ENCODE assay signal across 8 mouse cellular contexts in the genomic region with DNA sequence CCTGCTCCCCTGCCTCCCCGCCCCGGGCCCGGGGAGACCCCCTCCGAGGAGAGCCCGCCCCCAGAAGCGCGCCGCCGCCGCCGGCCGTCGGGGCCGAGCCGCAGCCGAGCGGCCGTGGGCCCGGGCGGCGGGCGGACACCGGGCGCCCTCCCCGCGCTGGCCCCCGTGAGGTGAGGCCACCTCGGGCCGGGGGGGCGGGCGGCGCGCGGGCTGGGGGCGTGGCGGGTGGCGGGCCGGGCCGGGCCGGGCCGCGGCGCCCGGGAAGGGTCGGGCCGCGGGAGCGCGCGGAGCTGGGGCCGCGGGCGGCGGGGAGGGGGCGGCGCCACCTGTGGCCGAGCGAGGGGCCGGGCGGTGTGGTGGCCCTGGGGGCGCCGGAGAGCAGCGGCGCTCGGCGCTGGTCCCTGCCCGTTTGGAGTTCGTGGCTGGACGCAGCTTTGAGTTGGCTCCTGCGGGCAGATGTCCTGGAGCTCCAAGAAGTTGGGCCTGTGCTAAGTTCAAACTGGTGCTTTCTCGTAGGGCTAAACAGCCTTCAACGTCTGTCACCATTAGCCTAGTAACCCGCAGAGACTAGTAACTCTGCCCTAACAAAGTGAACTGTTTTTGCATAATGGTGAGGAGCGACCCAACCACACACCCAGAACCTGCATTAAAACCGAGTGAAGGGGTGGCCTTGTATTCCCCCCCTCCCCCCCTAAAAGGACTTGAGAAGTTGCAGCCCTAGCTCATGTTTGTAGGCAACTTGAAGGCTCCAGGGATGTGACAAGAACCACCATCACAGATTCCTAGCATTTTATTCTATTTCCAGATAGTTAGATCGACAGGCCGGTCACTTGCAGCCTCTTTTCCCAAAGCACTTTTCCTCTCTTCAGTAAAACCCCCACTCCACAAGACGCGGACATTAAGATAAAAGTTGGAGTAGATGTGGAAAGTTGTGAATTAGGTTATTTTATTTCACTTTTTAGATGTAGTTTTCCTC. TPM values are rescaled to one million over a fixed set of nuclear protein-coding genes. Genes with fewer than 3 reads are reported as not detected.
DNase-seq lines count a peak whose midpoint lies in the region; ATAC-seq and TF ChIP-seq lines count a peak whose summit lies in the region.

No protein-coding gene starts in this region.

- peak overlapping the region; percentile 69 to 86 (median 80) for H3K4me3 ChIP-seq in CH12.LX (replicated peaks in 1 of 3; ENCODE audit: low read depth in 2 of 3, low read length in 2 of 3, poor library complexity in 1 of 3)
- H3K4me3 ChIP-seq in brown adipose tissue, adult 24 weeks (ENCODE audit: insufficient read depth, low read depth, low read length): peak overlapping the region; percentile 84
- H3K4me3 ChIP-seq in lung, embryonic 14.5 days (ENCODE audit: low read depth, low read length): peak overlapping the region; percentile 60
- H3K4me3 ChIP-seq in thymus, adult 2 months (ENCODE audit: control insufficient read depth, insufficient read depth, low read length): peak overlapping the region; percentile 73

- no peaks in the 10 kb centered on the region for H3K27me3 ChIP-seq in CH12.LX (replicated peaks)
- H3K27me3 ChIP-seq in lung, embryonic 14.5 days (ENCODE audit: insufficient read depth, low read length): no peaks in the 10 kb centered on the region
- H3K27me3 ChIP-seq in thymus, adult 2 months (ENCODE audit: control insufficient read depth, insufficient read depth, low read length): no peaks in the 10 kb centered on the region

- peak; percentile 82 for DNase-seq in CH12.LX (ENCODE audit: extremely low read depth)
- peak; percentile 74 to 84 for DNase-seq in heart, postnatal 10 days
- DNase-seq in large intestine, adult 2 months (ENCODE audit: low read depth, low spot score): peak; percentile 14
- DNase-seq in lung, embryonic 14.5 days: peak; percentile 85
- peak; percentile 67 for DNase-seq in thymus, adult 2 months

- intact Hi-C loops in heart, postnatal 10 days (cut with DNase I): loop anchor here (5.0 kb wide), 1 partner anchor 41 kb away; no protein-coding TSS in a partner anchor

- peaks cover 0 to 8% of the 10 kb centered on the region in 2 experiments for H3K36me3 ChIP-seq in CH12.LX (replicated peaks in 1 of 2; ENCODE audit: control insufficient read depth in 1 of 2, insufficient read depth in 1 of 2, low read length in 1 of 2)
- H3K36me3 ChIP-seq in lung, embryonic 14.5 days (ENCODE audit: insufficient read depth): no peaks in the 10 kb centered on the region
- no peaks in the 10 kb centered on the region for H3K36me3 ChIP-seq in thymus, adult 2 months (ENCODE audit: control insufficient read depth, insufficient read depth, low read length)

- peak in 1 of 2 experiments; percentile 34; a peak in 2 of 4 replicates for TF ChIP-seq CTCF in CH12.LX (conservative IDR thresholded peaks at IDR 0.05 in 1 of 2, IDR thresholded peaks at IDR 0.05 in 1 of 2; ENCODE audit: low read depth in 2 of 2, low read length in 2 of 2)
- TF ChIP-seq CTCF in lung, embryonic 14.5 days (IDR thresholded peaks at IDR 0.05; ENCODE audit: low read depth): 0 out of 2 replicates have a peak, but pooled peaks have one; percentile 5
- TF ChIP-seq CTCF in thymus, adult 2 months (IDR thresholded peaks at IDR 0.05; ENCODE audit: borderline replicate concordance, control insufficient read depth, extremely low read depth, insufficient read depth, low read length, poor library complexity): no peak

- 2% methylated on average over 48 of the region's 79 CpGs for WGBS in large intestine, adult 2 months
- WGBS in lung, embryonic 14.5 days: under 1% methylated on average over 36 of the region's 79 CpGs
- WGBS in thymus, adult 2 months: 18% methylated on average over 76 of the region's 79 CpGs

- H3K4me2 ChIP-seq in CH12.LX (ENCODE audit: insufficient read depth, low read depth, poor library complexity, severe bottlenecking): peak overlapping the region; percentile 98
- peak overlapping the region; percentile 74 for H3K4me2 ChIP-seq in lung, embryonic 14.5 days

- ATAC-seq in erythroid progenitor cell, adult 5-6 weeks (replicated peaks; ENCODE audit: low FRiP score, poor library complexity, severe bottlenecking): peak; percentile 46; the same call in 1 of the 2 replicates
- peak; percentile 89 for ATAC-seq in lung, embryonic 14.5 days (ENCODE audit: insufficient read depth)
- peak; percentile 14; the same call in 1 of the 2 replicates for ATAC-seq in neutrophil, adult 5-6 weeks (ENCODE audit: extremely low read depth, insufficient number of reproducible peaks, low FRiP score, poor library complexity, severe bottlenecking)

- TF ChIP-seq RAD21 in CH12.LX (IDR thresholded peaks at IDR 0.05; ENCODE audit: low read depth, low read length): no peak

- in situ Hi-C loops in CH12.LX (cut with MboI; ENCODE audit: low pct_ligation_motif_present, low pct_unique_long_range_greater_than_20kb, low sequenced_read_pairs): no loop called here

- dilution Hi-C loops in CH12.LX (cut with MboI; ENCODE audit: extremely low pct_ligation_motif_present, extremely low pct_unique_long_range_greater_than_20kb, low sequenced_read_pairs): no loop called here

- TF ChIP-seq EP300 in CH12.LX (IDR thresholded peaks at IDR 0.05; ENCODE audit: low read length): no peak

- peaks cover 1% of the 10 kb centered on the region for H3K9me3 ChIP-seq in CH12.LX (replicated peaks; ENCODE audit: low read length)
- no peaks in the 10 kb centered on the region for H3K9me3 ChIP-seq in lung, embryonic 14.5 days (ENCODE audit: low read depth, low read length)

- peak overlapping the region; percentile 95 for H3K9ac ChIP-seq in CH12.LX (ENCODE audit: insufficient read depth, low read depth)
- H3K9ac ChIP-seq in lung, embryonic 14.5 days: peak overlapping the region; percentile 97

- H3K79me2 ChIP-seq in CH12.LX (replicated peaks; ENCODE audit: control insufficient read depth, extremely low read depth, insufficient read depth, poor library complexity, severe bottlenecking): peaks cover 13% of the 10 kb centered on the region

- H3K4me1 ChIP-seq in CH12.LX (ENCODE audit: control insufficient read depth in 1 of 2, insufficient read depth in 2 of 2): peaks cover 2 to 18% of the 10 kb centered on the region in 2 experiments; a peak in 3 of 4 replicates
- peaks cover 5% of the 10 kb centered on the region for H3K4me1 ChIP-seq in brown adipose tissue, adult 24 weeks (ENCODE audit: control insufficient read depth, insufficient read depth, insufficient read length, low read length)
- 0 out of 2 replicates have a peak, but pooled peaks cover 8% of the 10 kb centered on the region for H3K4me1 ChIP-seq in lung, embryonic 14.5 days (ENCODE audit: insufficient read depth)
- H3K4me1 ChIP-seq in thymus, adult 2 months (replicated peaks; ENCODE audit: control insufficient read depth, insufficient read depth, low read length): peaks cover 2% of the 10 kb centered on the region; the same call in 1 of the 2 replicates

- peak overlapping the region; percentile 95 for H3K27ac ChIP-seq in CH12.LX (ENCODE audit: insufficient read depth, low read depth)
- H3K27ac ChIP-seq in brown adipose tissue, adult 24 weeks (replicated peaks; ENCODE audit: low read depth, low read length): peak overlapping the region; percentile 64
- H3K27ac ChIP-seq in lung, embryonic 14.5 days (ENCODE audit: low read depth): peak overlapping the region; percentile 94
- no peak overlapping the region for H3K27ac ChIP-seq in thymus, adult 2 months (ENCODE audit: control insufficient read depth, insufficient read depth, low read length)

- TF ChIP-seq POLR2A in CH12.LX (IDR thresholded peaks at IDR 0.05; ENCODE audit: low read depth, low read length): peak; percentile 67
- no peak for TF ChIP-seq POLR2A in thymus, adult 2 months (IDR thresholded peaks at IDR 0.05; ENCODE audit: control insufficient read depth, extremely low read depth, insufficient read depth, low read length, poor library complexity)

RNA-seq across cellular contexts. Expression of a gene that starts 0.9 kb away (rescaled TPM):
- 7.3 and 8.7 TPM in 2 replicates for total RNA-seq in CH12.LX (2012; rRNA removed)
- 4.2 and 7.0 TPM in 2 replicates for total RNA-seq in CH12.LX (2014; rRNA removed)
- polyA plus RNA-seq in CH12.LX (2012; ENCODE audit: insufficient read length, low read depth): 23.6 and 29.2 TPM in 2 replicates
- 70.7 and 78.5 TPM in 2 replicates for polyA plus RNA-seq in brown adipose tissue, adult 24 weeks (2012; ENCODE audit: insufficient read depth, insufficient read length, missing spikeins)
- total RNA-seq in erythroid progenitor cell, adult 5-6 weeks (2015; ENCODE audit: low replicate concordance): 34.4 and 56.9 TPM in 2 replicates
- 22.6 and 52.5 TPM in 2 replicates for total RNA-seq in erythroid progenitor cell, adult 5-6 weeks (2017; ENCODE audit: low replicate concordance)
- 100 to 1,000 TPM; 112 to 120 TPM for total RNA-seq in heart, postnatal 10 days (2021)
- polyA plus RNA-seq in large intestine, adult 2 months (2012; rRNA removed): 47.2 and 49.4 TPM in 2 replicates
- 31.9 and 33.8 TPM in 2 replicates for polyA plus RNA-seq in lung, embryonic 14.5 days (2014; fragmentation: Nextera tagmentation; extraction: Ambion mirVana)
- 51.8 and 67.4 TPM in 2 replicates for total RNA-seq in neutrophil, adult 5-6 weeks (2017)
- 135 and 149 TPM in 2 replicates for polyA plus RNA-seq in thymus, adult 2 months (2012; rRNA removed)

RNA-seq across cellular contexts. Expression of a gene that starts 10.8 kb away (rescaled TPM):
- 0.08 and 0.38 TPM in 2 replicates for total RNA-seq in CH12.LX (2012; rRNA removed)
- not detected in 2 replicates for total RNA-seq in CH12.LX (2014; rRNA removed)
- polyA plus RNA-seq in CH12.LX (2012; ENCODE audit: insufficient read length, low read depth): 0.20 TPM in 1 of 2 replicates, not detected in the other
- polyA plus RNA-seq in brown adipose tissue, adult 24 weeks (2012; ENCODE audit: insufficient read depth, insufficient read length, missing spikeins): not detected in 2 replicates
- not detected in 2 replicates for total RNA-seq in erythroid progenitor cell, adult 5-6 weeks (2015; ENCODE audit: low replicate concordance)
- total RNA-seq in erythroid progenitor cell, adult 5-6 weeks (2017; ENCODE audit: low replicate concordance): not detected in 2 replicates
- not detected for total RNA-seq in heart, postnatal 10 days (2021)
- not detected in 2 replicates for polyA plus RNA-seq in large intestine, adult 2 months (2012; rRNA removed)
- polyA plus RNA-seq in lung, embryonic 14.5 days (2014; fragmentation: Nextera tagmentation; extraction: Ambion mirVana): not detected in 2 replicates
- total RNA-seq in neutrophil, adult 5-6 weeks (2017): not detected in 2 replicates
- polyA plus RNA-seq in thymus, adult 2 months (2012; rRNA removed): 0.06 TPM in 1 of 2 replicates, not detected in the other

RNA-seq across cellular contexts. Expression of a gene that starts 26.8 kb away (rescaled TPM):
- 1.3 and 2.6 TPM in 2 replicates for total RNA-seq in CH12.LX (2012; rRNA removed)
- 0.85 and 0.89 TPM in 2 replicates for total RNA-seq in CH12.LX (2014; rRNA removed)
- polyA plus RNA-seq in CH12.LX (2012; ENCODE audit: insufficient read length, low read depth): 0.65 and 0.83 TPM in 2 replicates
- polyA plus RNA-seq in brown adipose tissue, adult 24 weeks (2012; ENCODE audit: insufficient read depth, insufficient read length, missing spikeins): not detected in 2 replicates
- not detected in 2 replicates for total RNA-seq in erythroid progenitor cell, adult 5-6 weeks (2015; ENCODE audit: low replicate concordance)
- not detected in 2 replicates for total RNA-seq in erythroid progenitor cell, adult 5-6 weeks (2017; ENCODE audit: low replicate concordance)
- total RNA-seq in heart, postnatal 10 days (2021): not detected
- not detected in 2 replicates for polyA plus RNA-seq in large intestine, adult 2 months (2012; rRNA removed)
- 0.04 TPM in 1 of 2 replicates, not detected in the other for polyA plus RNA-seq in lung, embryonic 14.5 days (2014; fragmentation: Nextera tagmentation; extraction: Ambion mirVana)
- 0.12 TPM in 1 of 2 replicates, not detected in the other for total RNA-seq in neutrophil, adult 5-6 weeks (2017)
- 0.04 TPM in 1 of 2 replicates, not detected in the other for polyA plus RNA-seq in thymus, adult 2 months (2012; rRNA removed)

RNA-seq across cellular contexts. Expression of a gene that starts 39.3 kb away (rescaled TPM):
- 0.13 and 0.42 TPM in 2 replicates for total RNA-seq in CH12.LX (2012; rRNA removed)
- total RNA-seq in CH12.LX (2014; rRNA removed): not detected in 2 replicates
- polyA plus RNA-seq in CH12.LX (2012; ENCODE audit: insufficient read length, low read depth): 0.10 and 0.14 TPM in 2 replicates
- polyA plus RNA-seq in brown adipose tissue, adult 24 weeks (2012; ENCODE audit: insufficient read depth, insufficient read length, missing spikeins): 0.79 TPM in 1 of 2 replicates, not detected in the other
- not detected in 2 replicates for total RNA-seq in erythroid progenitor cell, adult 5-6 weeks (2015; ENCODE audit: low replicate concordance)
- not detected in 2 replicates for total RNA-seq in erythroid progenitor cell, adult 5-6 weeks (2017; ENCODE audit: low replicate concordance)
- 1 to 10 TPM; 2.1 to 2.5 TPM for total RNA-seq in heart, postnatal 10 days (2021)
- 5.1 and 8.9 TPM in 2 replicates for polyA plus RNA-seq in large intestine, adult 2 months (2012; rRNA removed)
- polyA plus RNA-seq in lung, embryonic 14.5 days (2014; fragmentation: Nextera tagmentation; extraction: Ambion mirVana): 14.7 and 16.9 TPM in 2 replicates
- not detected in 2 replicates for total RNA-seq in neutrophil, adult 5-6 weeks (2017)
- polyA plus RNA-seq in thymus, adult 2 months (2012; rRNA removed): 0.61 and 0.77 TPM in 2 replicates

RNA-seq across cellular contexts. Expression of a gene that starts 59.3 kb away (rescaled TPM):
- 32.5 and 33.7 TPM in 2 replicates for total RNA-seq in CH12.LX (2012; rRNA removed)
- total RNA-seq in CH12.LX (2014; rRNA removed): 32.4 and 34.0 TPM in 2 replicates
- 42.4 and 44.7 TPM in 2 replicates for polyA plus RNA-seq in CH12.LX (2012; ENCODE audit: insufficient read length, low read depth)
- 0.87 and 1.9 TPM in 2 replicates for polyA plus RNA-seq in brown adipose tissue, adult 24 weeks (2012; ENCODE audit: insufficient read depth, insufficient read length, missing spikeins)
- 18.0 and 18.9 TPM in 2 replicates for total RNA-seq in erythroid progenitor cell, adult 5-6 weeks (2015; ENCODE audit: low replicate concordance)
- 6.4 and 15.4 TPM in 2 replicates for total RNA-seq in erythroid progenitor cell, adult 5-6 weeks (2017; ENCODE audit: low replicate concordance)
- 1 to 10 TPM; 3.3 to 4.1 TPM for total RNA-seq in heart, postnatal 10 days (2021)
- polyA plus RNA-seq in large intestine, adult 2 months (2012; rRNA removed): 10.0 and 11.3 TPM in 2 replicates
- 3.2 and 4.2 TPM in 2 replicates for polyA plus RNA-seq in lung, embryonic 14.5 days (2014; fragmentation: Nextera tagmentation; extraction: Ambion mirVana)
- total RNA-seq in neutrophil, adult 5-6 weeks (2017): 146 and 150 TPM in 2 replicates
- 105 and 111 TPM in 2 replicates for polyA plus RNA-seq in thymus, adult 2 months (2012; rRNA removed)

Comparison
In these comparisons a context has a peak if more than half of its experiments do, and no peak if none do; other contexts are left out.
1. DNase-seq: peak in every context shown above with its lines; median percentile 85 in lung, embryonic 14.5 days; 82 in CH12.LX; 79 in heart, postnatal 10 days; 67 in thymus, adult 2 months; 14 in large intestine, adult 2 months.
2. ATAC-seq: peak in every context shown above with its lines; median percentile 89 in lung, embryonic 14.5 days; 46 in erythroid progenitor cell, adult 5-6 weeks; 14 in neutrophil, adult 5-6 weeks.